Mouse (Mus musculus): ENCODE data around the gene Cipc. TPM values are rescaled to one million over a fixed set of nuclear protein-coding genes. Genes with fewer than 3 reads are reported as not detected.

Cipc gene
- polyA plus RNA-seq, 1 experiment from 2014 or later: 3.2 TPM

DNA sequence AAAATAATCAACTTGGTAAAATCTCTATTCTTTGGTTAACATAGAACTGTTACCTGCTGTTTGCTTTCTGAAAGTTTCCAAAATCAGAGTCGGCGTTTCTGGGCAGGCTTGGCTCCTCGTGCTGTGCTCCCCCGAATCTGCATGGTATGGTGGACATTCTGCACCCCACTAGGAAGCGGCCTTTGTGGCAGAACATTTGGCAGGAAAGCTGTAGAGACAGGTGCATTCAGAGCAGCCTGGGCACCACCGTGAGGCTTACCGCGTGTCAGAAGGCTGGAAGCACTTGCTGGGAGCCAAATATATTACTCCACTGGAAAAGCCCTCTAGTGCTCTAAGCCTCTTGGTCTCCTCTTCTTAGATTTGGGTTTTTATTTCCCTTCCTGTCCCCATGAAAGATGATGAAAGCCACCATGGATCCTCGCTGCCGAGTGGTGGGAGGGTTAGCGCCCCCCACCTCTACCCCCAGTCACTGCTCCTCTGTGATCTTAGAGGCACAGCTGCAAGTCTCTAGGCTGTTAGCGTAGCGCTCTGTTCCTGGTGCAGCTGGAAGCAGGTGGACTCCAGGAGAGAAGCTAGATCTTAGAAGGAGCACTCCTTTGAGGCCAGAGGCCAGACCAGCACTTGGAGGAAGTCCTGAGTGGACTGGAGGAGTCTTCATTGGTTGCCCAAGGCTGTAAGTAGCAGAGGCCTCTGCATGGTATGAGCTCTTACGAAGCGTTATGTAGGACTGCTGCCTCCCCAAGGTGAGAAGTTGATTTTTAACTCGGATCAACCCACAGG is 17.6 kb downstream of the Cipc start:
- Histone ChIP-seq H3K27me3 (replicated peaks; ENCODE audit: control insufficient read depth, insufficient read depth, low read length) (no peaks in the 10 kb centered on the region), H3K36me3 (ENCODE audit: control insufficient read depth, insufficient read depth) (peaks cover 34% of the 10 kb centered on the region), H3K4me1 (replicated peaks; ENCODE audit: control insufficient read depth, insufficient read depth, low read length) (no peaks in the 10 kb centered on the region), H3K27ac (ENCODE audit: low read depth, low read length) (no peak overlapping the region), H3K4me2 (replicated peaks; ENCODE audit: low read depth) (no peak overlapping the region), H3K9me3 (ENCODE audit: control insufficient read depth) (no peaks in the 10 kb centered on the region), H3K4me3 (ENCODE audit: low read depth, low read length) (no peak overlapping the region), H3K9ac (ENCODE audit: low read depth, low read length) (no peak overlapping the region)
- no peak for TF ChIP-seq CTCF (IDR thresholded peaks at IDR 0.05; ENCODE audit: low read depth)
- no peak for ATAC-seq
- WGBS: 80% methylated on average over 16 of the region's 16 CpGs

DNA sequence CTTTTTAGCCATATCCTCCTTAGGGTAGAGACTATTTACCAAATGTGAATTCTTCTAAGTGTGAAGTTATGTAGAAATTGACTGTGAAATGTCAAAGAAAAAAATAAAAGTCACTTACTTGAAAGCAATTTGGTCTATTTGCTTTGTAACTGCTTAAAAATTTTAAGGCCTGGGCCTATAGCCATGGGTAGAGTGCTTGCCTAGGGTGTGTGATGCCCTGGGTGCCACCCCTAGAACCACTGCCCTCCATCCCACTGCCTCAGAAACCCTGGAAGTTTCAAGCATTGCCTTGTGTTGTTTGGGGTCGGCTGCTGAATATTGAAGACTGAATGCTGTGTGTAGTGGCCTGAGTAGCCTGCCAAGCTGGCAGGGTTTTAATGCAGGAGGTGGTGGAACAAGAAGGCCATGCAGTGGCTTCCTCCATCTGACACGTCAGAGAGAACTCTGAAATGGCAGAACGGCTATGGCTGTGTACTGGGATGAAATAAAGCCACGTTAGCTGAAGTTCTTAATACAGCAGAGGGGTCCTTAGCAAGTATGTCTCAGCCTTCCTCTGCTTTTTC is 18.5 kb downstream of the Cipc start:
- H3K4me2 ChIP-seq (replicated peaks; ENCODE audit: low read depth): no peak overlapping the region
- no peak for ATAC-seq
- no peaks in the 10 kb centered on the region for H3K9me3 ChIP-seq (ENCODE audit: control insufficient read depth)
- H3K9ac ChIP-seq (ENCODE audit: low read depth, low read length): no peak overlapping the region
- H3K27me3 ChIP-seq (replicated peaks; ENCODE audit: control insufficient read depth, insufficient read depth, low read length): no peaks in the 10 kb centered on the region
- no peaks in the 10 kb centered on the region for H3K4me1 ChIP-seq (replicated peaks; ENCODE audit: control insufficient read depth, insufficient read depth, low read length)
- TF ChIP-seq CTCF (IDR thresholded peaks at IDR 0.05; ENCODE audit: low read depth): no peak
- no peak overlapping the region for H3K4me3 ChIP-seq (ENCODE audit: low read depth, low read length)
- peaks cover 28% of the 10 kb centered on the region for H3K36me3 ChIP-seq (ENCODE audit: control insufficient read depth, insufficient read depth)
- H3K27ac ChIP-seq (ENCODE audit: low read depth, low read length): no peak overlapping the region
- WGBS: 89% methylated on average over 4 of the region's 4 CpGs

DNA sequence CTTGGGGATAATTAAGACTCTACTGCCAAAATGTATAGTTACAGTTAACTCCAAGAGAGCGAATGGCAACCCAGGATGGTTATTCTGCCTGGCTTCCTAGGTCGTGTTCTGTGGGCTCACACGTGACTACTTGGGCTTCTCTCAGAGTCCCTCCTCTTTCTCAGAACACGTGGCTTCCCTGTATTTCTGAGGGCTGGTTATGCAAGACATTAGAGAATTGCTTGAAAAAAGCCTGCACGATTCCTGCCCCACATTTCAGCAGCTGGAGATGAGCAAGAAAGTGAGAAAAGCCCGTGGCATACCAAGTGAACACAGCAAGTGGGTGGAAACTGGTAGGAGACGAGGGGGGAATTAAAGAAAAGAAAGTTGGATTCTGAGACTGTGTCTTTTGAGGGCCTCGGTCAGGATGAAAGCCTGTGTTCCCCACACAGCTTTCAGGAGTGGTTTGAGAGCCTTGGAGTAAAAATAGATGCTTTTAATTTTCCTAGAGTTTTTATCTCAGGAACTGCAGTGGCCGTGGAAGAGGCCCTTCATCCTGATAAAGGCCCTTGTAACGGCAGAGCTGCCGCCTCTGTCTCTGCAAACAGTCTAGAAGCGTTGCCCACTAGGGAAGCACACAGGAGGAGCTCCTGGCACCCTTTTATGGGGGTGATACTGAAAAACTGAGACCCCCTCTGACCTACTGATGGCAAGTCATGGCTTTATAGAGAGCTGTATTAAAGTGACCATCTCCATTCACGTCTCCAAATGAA is 21.8 kb downstream of the Cipc start:
- Histone ChIP-seq H3K4me1 (replicated peaks; ENCODE audit: control insufficient read depth, insufficient read depth, low read length) (no peaks in the 10 kb centered on the region), H3K9ac (ENCODE audit: low read depth, low read length) (no peak overlapping the region), H3K36me3 (ENCODE audit: control insufficient read depth, insufficient read depth) (peaks cover 9% of the 10 kb centered on the region; the same call in 1 of the 2 replicates), H3K4me2 (replicated peaks; ENCODE audit: low read depth) (no peak overlapping the region), H3K27ac (ENCODE audit: low read depth, low read length) (no peak overlapping the region), H3K4me3 (ENCODE audit: low read depth, low read length) (no peak overlapping the region), H3K27me3 (replicated peaks; ENCODE audit: control insufficient read depth, insufficient read depth, low read length) (no peaks in the 10 kb centered on the region), H3K9me3 (ENCODE audit: control insufficient read depth) (no peaks in the 10 kb centered on the region)
- no peak for ATAC-seq
- TF ChIP-seq CTCF (IDR thresholded peaks at IDR 0.05; ENCODE audit: low read depth): no peak
- WGBS: 66% methylated on average over 13 of the region's 13 CpGs

DNA sequence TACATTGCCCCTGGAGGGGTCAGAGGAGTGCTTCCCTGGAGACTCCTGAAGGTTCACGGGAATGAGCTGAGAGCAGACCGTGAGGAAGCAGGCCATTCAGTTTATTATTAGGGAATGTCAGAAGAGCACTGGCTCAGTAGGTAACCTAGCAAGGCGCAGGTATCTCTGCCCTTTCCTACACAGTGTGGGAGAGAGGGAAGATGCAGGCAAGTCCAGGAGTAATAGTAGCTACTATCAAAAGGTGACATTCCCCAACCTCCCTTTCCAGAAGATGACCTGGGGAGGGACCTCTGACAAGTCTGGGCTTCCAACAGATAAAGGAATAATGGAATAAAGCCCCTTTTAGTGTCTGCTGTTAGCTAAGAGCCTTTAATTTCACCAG is 22.4 kb downstream of the Cipc start:
- WGBS: 72% methylated on average over 3 of the region's 3 CpGs
- 0 out of 2 replicates have a peak, but pooled peaks cover 1% of the 10 kb centered on the region for H3K4me1 ChIP-seq (replicated peaks; ENCODE audit: control insufficient read depth, insufficient read depth, low read length)
- H3K9ac ChIP-seq (ENCODE audit: low read depth, low read length): no peak overlapping the region
- ATAC-seq: no peak
- no peak overlapping the region for H3K4me2 ChIP-seq (replicated peaks; ENCODE audit: low read depth)
- H3K9me3 ChIP-seq (ENCODE audit: control insufficient read depth): no peaks in the 10 kb centered on the region
- no peak overlapping the region for H3K4me3 ChIP-seq (ENCODE audit: low read depth, low read length)
- no peak for TF ChIP-seq CTCF (IDR thresholded peaks at IDR 0.05; ENCODE audit: low read depth)
- H3K27ac ChIP-seq (ENCODE audit: low read depth, low read length): no peak overlapping the region
- H3K36me3 ChIP-seq (ENCODE audit: control insufficient read depth, insufficient read depth): 0 out of 2 replicates have a peak, but pooled peaks cover 8% of the 10 kb centered on the region
- H3K27me3 ChIP-seq (replicated peaks; ENCODE audit: control insufficient read depth, insufficient read depth, low read length): no peaks in the 10 kb centered on the region

GRCm38 (mm10) chr12:86971089-86971488 is 24.2 kb downstream of the Cipc start:
- TF ChIP-seq CTCF (IDR thresholded peaks at IDR 0.05; ENCODE audit: low read depth): no peak
- 0 out of 2 replicates have a peak, but pooled peaks cover 5% of the 10 kb centered on the region for H3K4me1 ChIP-seq (replicated peaks; ENCODE audit: control insufficient read depth, insufficient read depth, low read length)
- no peak overlapping the region for H3K9ac ChIP-seq (ENCODE audit: low read depth, low read length)
- H3K4me3 ChIP-seq (ENCODE audit: low read depth, low read length): no peak overlapping the region
- no peak overlapping the region for H3K4me2 ChIP-seq (replicated peaks; ENCODE audit: low read depth)
- no peak overlapping the region for H3K27ac ChIP-seq (ENCODE audit: low read depth, low read length)
- no peaks in the 10 kb centered on the region for H3K9me3 ChIP-seq (ENCODE audit: control insufficient read depth)
- no peaks in the 10 kb centered on the region for H3K36me3 ChIP-seq (ENCODE audit: control insufficient read depth, insufficient read depth)
- H3K27me3 ChIP-seq (replicated peaks; ENCODE audit: control insufficient read depth, insufficient read depth, low read length): 0 out of 2 replicates have a peak, but pooled peaks cover under 1% of the 10 kb centered on the region
- 94% methylated on average over 7 of the region's 7 CpGs for WGBS
- ATAC-seq: no peak

DNA sequence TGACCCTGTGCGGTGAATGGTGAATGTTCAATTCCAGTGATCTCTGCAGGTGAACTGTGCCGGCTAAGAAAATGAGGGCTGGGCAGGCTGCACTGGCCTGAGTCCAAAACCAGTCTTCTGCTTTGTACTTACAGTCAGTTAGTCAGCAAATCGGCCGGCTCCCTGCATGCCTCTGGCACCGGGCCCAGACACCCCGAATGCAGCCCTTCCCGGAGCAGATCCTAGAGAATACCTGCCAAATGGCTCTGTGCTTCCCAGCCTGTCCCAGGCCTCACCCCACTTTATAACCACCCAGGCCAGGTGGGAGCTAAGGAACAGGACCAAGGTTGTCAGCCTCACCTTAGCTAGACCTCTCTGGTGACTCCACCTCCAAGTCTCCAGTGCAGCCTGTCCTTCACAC is 26.4 kb downstream of the Cipc start:
- Histone ChIP-seq H3K4me3 (ENCODE audit: low read depth, low read length) (no peak overlapping the region), H3K27me3 (replicated peaks; ENCODE audit: control insufficient read depth, insufficient read depth, low read length) (peaks cover 12% of the 10 kb centered on the region; the same call in 1 of the 2 replicates), H3K9ac (ENCODE audit: low read depth, low read length) (no peak overlapping the region), H3K4me2 (replicated peaks; ENCODE audit: low read depth) (no peak overlapping the region), H3K9me3 (ENCODE audit: control insufficient read depth) (no peaks in the 10 kb centered on the region), H3K4me1 (replicated peaks; ENCODE audit: control insufficient read depth, insufficient read depth, low read length) (0 out of 2 replicates have a peak, but pooled peaks cover 5% of the 10 kb centered on the region), H3K36me3 (ENCODE audit: control insufficient read depth, insufficient read depth) (no peaks in the 10 kb centered on the region), H3K27ac (ENCODE audit: low read depth, low read length) (no peak overlapping the region; the same call in 1 of the 2 replicates)
- 9% methylated on average over 7 of the region's 7 CpGs for WGBS
- peak; percentile 83 for ATAC-seq
- TF ChIP-seq CTCF (IDR thresholded peaks at IDR 0.05; ENCODE audit: low read depth): no peak

Measured in intestine, postnatal 0 days (tissue).